Mouse (Mus musculus): ENCODE results near the gene Efna2. TPM values are rescaled to one million over a fixed set of nuclear protein-coding genes. Genes with fewer than 3 reads are reported as not detected.

The Efna2 gene
- total RNA-seq, 2 experiments from 2014 or later: not detected

GRCm38 (mm10) chr10:80141243-80141642, 38.0 kb upstream of the Efna2 start:
- peak; percentile 71 for ATAC-seq (replicated peaks; ENCODE audit: low FRiP score, poor library complexity, severe bottlenecking)

GRCm38 (mm10) chr10:80141786-80142529, 37.3 kb upstream of the Efna2 start:
- peak; percentile 72 for ATAC-seq (replicated peaks; ENCODE audit: low FRiP score, poor library complexity, severe bottlenecking)

- ATAC-seq (replicated peaks; ENCODE audit: low FRiP score, poor library complexity, severe bottlenecking): peak; percentile 26
Observed at GRCm38 (mm10) chr10:80142530-80142925, 36.8 kb upstream of the Efna2 start.

- no peak for ATAC-seq (replicated peaks; ENCODE audit: low FRiP score, poor library complexity, severe bottlenecking)
Observed at GRCm38 (mm10) chr10:80143664-80144063, 35.6 kb upstream of the Efna2 start.

- no peak for ATAC-seq (replicated peaks; ENCODE audit: low FRiP score, poor library complexity, severe bottlenecking)
Observed at GRCm38 (mm10) chr10:80144159-80144558, 35.1 kb upstream of the Efna2 start.

GRCm38 (mm10) chr10:80144864-80145838, 34.1 kb upstream of the Efna2 start:
- ATAC-seq (replicated peaks; ENCODE audit: low FRiP score, poor library complexity, severe bottlenecking): no peak

GRCm38 (mm10) chr10:80145896-80146295, 33.4 kb upstream of the Efna2 start:
- 0 out of 2 replicates have a peak, but pooled peaks have one; percentile 3 for ATAC-seq (replicated peaks; ENCODE audit: low FRiP score, poor library complexity, severe bottlenecking)

GRCm38 (mm10) chr10:80146568-80147011, 32.7 kb upstream of the Efna2 start:
- ATAC-seq (replicated peaks; ENCODE audit: low FRiP score, poor library complexity, severe bottlenecking): no peak

GRCm38 (mm10) chr10:80147146-80147718, 32.0 kb upstream of the Efna2 start:
- ATAC-seq (replicated peaks; ENCODE audit: low FRiP score, poor library complexity, severe bottlenecking): no peak

GRCm38 (mm10) chr10:80147719-80148601, 31.3 kb upstream of the Efna2 start, which contains the start of gene Midn:
TSS of gene Midn (plus strand) at chr10:80148272.
- 0 out of 2 replicates have a peak, but pooled peaks have one; percentile 5 for ATAC-seq (replicated peaks; ENCODE audit: low FRiP score, poor library complexity, severe bottlenecking)

- peak; percentile 45 for ATAC-seq (replicated peaks; ENCODE audit: low FRiP score, poor library complexity, severe bottlenecking)
Observed at GRCm38 (mm10) chr10:80148610-80149290, 30.5 kb upstream of the Efna2 start.

GRCm38 (mm10) chr10:80149291-80150225, 29.7 kb upstream of the Efna2 start:
- peak; percentile 59 for ATAC-seq (replicated peaks; ENCODE audit: low FRiP score, poor library complexity, severe bottlenecking)

- no peak for ATAC-seq (replicated peaks; ENCODE audit: low FRiP score, poor library complexity, severe bottlenecking)
Observed at GRCm38 (mm10) chr10:80150226-80151210, 28.8 kb upstream of the Efna2 start.

- ATAC-seq (replicated peaks; ENCODE audit: low FRiP score, poor library complexity, severe bottlenecking): no peak
Observed at GRCm38 (mm10) chr10:80151211-80152034, 27.9 kb upstream of the Efna2 start.

GRCm38 (mm10) chr10:80152071-80152872, 27.0 kb upstream of the Efna2 start:
- no peak for ATAC-seq (replicated peaks; ENCODE audit: low FRiP score, poor library complexity, severe bottlenecking)
